Mouse (Mus musculus) heart, postnatal 14 days (tissue): ENCODE measurements around the gene Syde2. TPM values are rescaled to one million over a fixed set of nuclear protein-coding genes. Genes with fewer than 3 reads are reported as not detected.

Source experiments
- DNase-seq, 2 experiments: peaks; one replicate each; pipeline ENCODE4 v3.0.0; 2021 to 2022
- intact Hi-C: fragments of 180-260 bp; cut with DNase I; formaldehyde crosslinking; loops from one replicate; pipeline ENCODE4 v1.15.1; 2025
- long read RNA-seq, 2 experiments: library from polyadenylated mRNA; stranded (forward); transcript quantifications; one replicate each; pipeline ENCODE4 v2.0.0; 2021
- total RNA-seq, 2 experiments: library from RNA; stranded (reverse); gene quantifications; 2 replicates each; pipeline ENCODE4 v1.2.3; 2021

Syde2 gene
- total RNA-seq, result 10 to 100 TPM; 21.5 to 25.4 TPM
- long read RNA-seq, experiment 1, full-length matches to known transcripts, result 3 of 23 reads
- long read RNA-seq, experiment 1, partial matches to known transcripts, result 3 of 23 reads
- long read RNA-seq, experiment 1, other reads (novel, unspliced or antisense), result 17 of 23 reads
- long read RNA-seq, experiment 2, full-length matches to known transcripts, result 4 of 17 reads
- long read RNA-seq, experiment 2, partial matches to known transcripts, result 6 of 17 reads
- long read RNA-seq, experiment 2, other reads (novel, unspliced or antisense), result 7 of 17 reads

- intact Hi-C loops, result loop anchor here (5.0 kb wide), 2 partner anchors 35 to 55 kb away; no protein-coding TSS in a partner anchor
- DNase-seq, result peak; percentile 87 to 89
Observed at GRCm38 (mm10) chr3:145987268-145987969, at the start of gene Syde2. Gene Syde2 (plus strand): TSS chr3:145987870.

- peak in 1 of 2 experiments; percentile 15 for DNase-seq
- intact Hi-C loops, result no loop called here
Observed at GRCm38 (mm10) chr3:145938405-145939349, 49.0 kb upstream of the Syde2 start.

DNA sequence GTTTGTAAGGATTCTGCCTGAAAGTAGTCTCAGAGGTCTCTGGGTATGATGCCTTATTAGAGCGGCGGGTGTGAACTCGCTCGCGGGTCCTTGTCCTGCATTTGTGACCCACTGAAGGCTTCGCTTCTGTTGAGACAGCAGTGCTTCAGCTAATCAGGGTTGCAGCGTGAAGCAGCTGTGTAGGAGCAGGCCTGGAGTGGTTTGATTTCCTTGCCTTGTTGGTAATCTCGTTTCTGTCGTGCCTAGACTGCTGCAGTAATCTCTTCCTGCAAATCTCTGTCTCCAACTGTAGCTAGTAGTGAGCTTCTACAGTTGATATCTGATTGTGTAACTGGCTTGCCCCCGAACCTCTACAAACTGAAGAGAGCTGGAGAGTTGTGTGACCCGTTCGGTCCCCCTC, 48.3 kb upstream of the Syde2 start:
- DNase-seq, result no peak
- intact Hi-C loops, result no loop called here

GRCm38 (mm10) chr3:145939971-145940370, 47.7 kb upstream of the Syde2 start:
- DNase-seq, result no peak
- intact Hi-C loops, result no loop called here

- intact Hi-C loops, result loop anchor here (2.0 kb wide), 1 partner anchor 237 kb away; no protein-coding TSS in a partner anchor
- DNase-seq, result peak; percentile 70 to 79
Observed at GRCm38 (mm10) chr3:145941971-145942370, 45.7 kb upstream of the Syde2 start.

- intact Hi-C loops, result no loop called here
- no peak for DNase-seq
Observed at GRCm38 (mm10) chr3:145944348-145944747, 43.3 kb upstream of the Syde2 start.

GRCm38 (mm10) chr3:145945904-145946303, 41.8 kb upstream of the Syde2 start:
- intact Hi-C loops, result no loop called here
- no peak for DNase-seq

- intact Hi-C loops, result no loop called here
- no peak for DNase-seq
Observed at GRCm38 (mm10) chr3:145946654-145947053, 41.0 kb upstream of the Syde2 start.

DNA sequence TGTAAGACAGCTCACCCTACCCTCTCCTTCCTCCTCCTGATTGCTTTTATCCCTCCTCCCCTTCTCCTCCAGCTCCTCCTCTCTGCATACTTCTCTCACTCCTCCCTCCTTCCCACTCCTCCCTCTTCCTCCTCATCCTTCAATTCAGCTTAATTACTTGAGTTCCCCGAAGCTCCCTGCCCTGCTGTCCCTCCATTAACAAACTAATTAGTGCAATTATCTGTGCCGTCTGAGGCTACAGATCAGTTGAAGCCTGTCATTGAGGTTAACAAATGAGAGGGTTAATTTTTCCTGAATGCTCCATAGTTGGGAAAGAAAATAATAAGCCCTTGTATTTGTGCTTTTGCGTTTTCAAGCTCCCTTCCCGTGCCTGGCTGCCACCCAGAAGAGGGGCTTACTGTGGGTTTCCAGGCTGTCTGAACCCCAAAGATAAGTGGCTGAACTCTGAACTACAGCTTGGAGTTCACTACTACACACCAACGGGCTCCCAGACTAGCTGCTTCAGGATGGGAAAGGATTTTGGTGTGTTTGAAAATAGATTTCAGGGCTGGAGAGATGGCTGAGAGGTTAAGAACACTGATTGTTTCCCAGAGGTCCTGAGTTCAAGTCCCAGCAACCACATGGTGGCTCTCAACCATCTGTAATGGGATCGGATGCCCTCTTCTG, 40.0 kb upstream of the Syde2 start:
- no peak for DNase-seq
- intact Hi-C loops, result no loop called here

DNA sequence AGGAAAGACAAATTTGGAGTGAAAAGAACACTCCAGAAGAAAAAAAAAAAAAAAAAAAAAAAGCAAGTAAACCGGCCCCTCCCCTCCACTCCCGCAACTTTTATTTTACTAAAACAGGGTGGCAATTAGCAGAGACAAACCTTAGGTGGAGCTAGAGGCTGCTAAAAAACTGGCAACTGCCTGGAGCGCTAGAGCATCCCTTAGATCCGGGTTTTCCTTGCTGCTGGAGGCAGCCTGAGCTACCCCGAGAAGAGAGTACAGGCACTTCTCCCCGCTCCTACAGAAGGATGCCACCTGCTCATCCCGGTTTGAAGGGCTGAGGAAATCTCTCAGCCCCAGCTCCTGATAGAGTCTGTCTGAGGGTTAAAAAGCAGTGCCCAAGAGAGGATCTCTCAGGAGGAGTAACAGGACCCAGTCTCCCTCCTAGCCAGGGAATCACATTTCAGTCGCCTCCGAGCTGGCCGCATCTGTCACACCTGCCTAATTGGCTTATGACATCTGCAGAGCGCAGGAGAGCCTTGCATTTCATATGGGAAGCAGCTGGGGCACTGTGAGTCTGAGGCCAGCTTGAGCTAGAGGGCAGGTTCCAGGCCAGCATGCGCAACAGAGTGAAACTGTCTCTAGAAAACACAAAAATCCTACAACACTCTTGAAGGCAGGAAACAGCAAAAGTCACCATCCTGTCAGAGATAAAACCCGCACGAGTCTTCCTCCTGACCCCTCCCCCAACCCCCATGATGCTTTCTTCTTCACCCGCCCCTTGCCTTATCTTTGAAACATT, 37.4 kb upstream of the Syde2 start:
- intact Hi-C loops, result loop anchor here (5.0 kb wide), 2 partner anchors 37 to 107 kb away; partner anchors contain the start of gene Syde2
- peak; percentile 34 to 53 for DNase-seq

- DNase-seq, result no peak
- intact Hi-C loops, result loop anchor here (5.0 kb wide), 2 partner anchors 37 to 107 kb away; partner anchors contain the start of gene Syde2
Observed at GRCm38 (mm10) chr3:145950815-145951130, 36.9 kb upstream of the Syde2 start.

- peak; percentile 31 to 51 for DNase-seq
- intact Hi-C loops, result loop anchor here (5.0 kb wide), 2 partner anchors 36 to 106 kb away; partner anchors contain the start of gene Syde2
Observed at GRCm38 (mm10) chr3:145951287-145952165, 36.1 kb upstream of the Syde2 start.

DNA sequence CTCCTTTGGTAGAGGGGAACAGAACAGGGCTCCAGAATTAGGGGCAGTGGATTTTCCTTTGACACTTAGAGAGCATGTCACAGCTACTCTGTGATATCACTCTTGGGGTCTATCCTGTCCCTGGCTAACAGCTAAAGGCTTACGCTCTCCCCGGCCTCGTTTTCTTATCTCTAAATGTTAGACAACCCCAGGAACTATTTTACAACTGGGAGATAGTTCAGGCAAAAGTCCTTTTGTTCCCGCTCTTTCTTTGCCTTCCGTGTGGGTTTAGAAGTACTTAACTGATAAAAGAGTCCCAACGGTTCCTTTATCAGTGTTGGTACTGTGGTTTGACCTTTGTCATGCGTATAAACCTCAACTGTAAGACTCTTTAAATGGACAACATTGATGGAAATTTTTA, 34.7 kb upstream of the Syde2 start:
- no peak for DNase-seq
- intact Hi-C loops, result loop anchor here (5.0 kb wide), 2 partner anchors 34 to 104 kb away; partner anchors contain the start of gene Syde2

GRCm38 (mm10) chr3:145953411-145953810, 34.3 kb upstream of the Syde2 start:
- intact Hi-C loops, result loop anchor here (5.0 kb wide), 2 partner anchors 34 to 104 kb away; partner anchors contain the start of gene Syde2
- no peak for DNase-seq

- intact Hi-C loops, result no loop called here
- peak in 1 of 2 experiments; percentile 14 for DNase-seq
Observed at GRCm38 (mm10) chr3:145959824-145960223, 27.8 kb upstream of the Syde2 start.

DNA sequence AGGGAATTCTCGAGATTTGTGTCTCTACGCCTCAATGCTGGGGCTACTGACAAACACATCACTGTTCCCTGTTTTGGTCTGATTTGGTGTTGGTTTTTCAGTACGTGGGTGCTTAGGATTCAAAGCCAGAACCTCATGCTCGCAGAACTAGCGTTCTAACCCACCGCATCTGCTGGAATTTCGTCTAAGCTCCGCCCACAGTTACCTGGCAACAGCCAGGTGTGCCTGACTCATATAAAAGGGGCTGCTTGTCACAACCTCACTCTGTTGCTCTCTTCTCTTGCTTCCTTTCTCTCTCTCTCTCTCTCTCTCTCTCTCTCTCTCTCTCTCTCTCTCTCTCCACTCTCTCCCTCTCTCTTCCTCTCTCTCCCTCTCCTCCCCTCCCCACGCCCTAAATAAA, 25.3 kb upstream of the Syde2 start:
- DNase-seq, result no peak
- intact Hi-C loops, result no loop called here

GRCm38 (mm10) chr3:145963101-145964017, 24.3 kb upstream of the Syde2 start:
- intact Hi-C loops, result no loop called here
- DNase-seq, result peak in 1 of 2 experiments; percentile 40
